ENCODE assay signal across 27 mouse cellular contexts in genomic region chr5:21506887-21507286, GRCm38 (mm10). TPM values are rescaled to one million over a fixed set of nuclear protein-coding genes. Genes with fewer than 3 reads are reported as not detected.
A peak's percentile ranks its signal among the peaks of the same experiment; 100 is the strongest.
DNase-seq lines count a peak whose midpoint lies in the region; ATAC-seq and TF ChIP-seq lines count a peak whose summit lies in the region.
"Had no signal": no experiment of that assay in that cellular context is flagged by ENCODE, and none has a peak within 500 bp of the region (broad histone marks: within the 10 kb centered on the region; RNA-seq: fewer than 3 reads in every experiment).

No protein-coding gene starts in this region.

- WGBS in limb, embryonic 13.5 days: 19% methylated on average over 1 of the region's 1 CpGs
- 28% methylated on average over 1 of the region's 1 CpGs for WGBS in limb, embryonic 10.5 days
- WGBS in embryonic facial prominence, embryonic 15.5 days: 43% methylated on average over 1 of the region's 1 CpGs
- 22% methylated on average over 1 of the region's 1 CpGs for WGBS in limb, embryonic 15.5 days
- 70% methylated on average over 1 of the region's 1 CpGs for WGBS in intestine, postnatal 0 days

- no peak for TF ChIP-seq CTCF in intestine, postnatal 0 days (IDR thresholded peaks at IDR 0.05; ENCODE audit: low read depth)

- H3K27ac ChIP-seq in limb, embryonic 13.5 days: no peak overlapping the region
- H3K27ac ChIP-seq in limb, embryonic 10.5 days: no peak overlapping the region
- peak overlapping the region; percentile 28; the same call in 1 of the 2 replicates for H3K27ac ChIP-seq in embryonic facial prominence, embryonic 15.5 days (replicated peaks)
- 0 out of 2 replicates have a peak overlapping the region, but pooled peaks have one; percentile 3 for H3K27ac ChIP-seq in limb, embryonic 15.5 days
- no peak overlapping the region for H3K27ac ChIP-seq in intestine, postnatal 0 days (ENCODE audit: low read depth, low read length)
- H3K27ac ChIP-seq: forebrain, embryonic 12.5 days; hindbrain, embryonic 10.5 days; hindbrain, embryonic 13.5 days; intestine, embryonic 15.5 days had no signal

- DNase-seq in limb, embryonic 10.5 days (ENCODE audit: low spot score): no peak
- DNase-seq in adipocyte (ENCODE audit: low spot score): peak; percentile 39
- DNase-seq in layer of hippocampus, adult 9-10 months (ENCODE audit: low spot score): no peak
- no peak for DNase-seq in neural tube, embryonic 10.5 days (ENCODE audit: extremely low spot score, low spot score)
- DNase-seq: adrenal gland, adult 8-10 months; adrenal gland, postnatal 25 days; cerebellum, adult 11-12 months; cerebellum, adult 8-10 months; cerebellum, postnatal 10 days; cerebellum, postnatal 36 days; embryo, embryonic 11 days; gastrocnemius, postnatal 10 days; gastrocnemius, postnatal 36 days; heart, postnatal 36 days had no signal

- H3K4me2 ChIP-seq in limb, embryonic 13.5 days (replicated peaks): no peak overlapping the region
- H3K4me2 ChIP-seq in embryonic facial prominence, embryonic 15.5 days (replicated peaks): no peak overlapping the region
- no peak overlapping the region for H3K4me2 ChIP-seq in limb, embryonic 15.5 days
- no peak overlapping the region for H3K4me2 ChIP-seq in intestine, postnatal 0 days (replicated peaks; ENCODE audit: low read depth)
- H3K4me2 ChIP-seq: forebrain, embryonic 12.5 days; heart, embryonic 11.5 days; hindbrain, embryonic 13.5 days; intestine, embryonic 15.5 days had no signal

- H3K4me3 ChIP-seq in limb, embryonic 13.5 days: no peak overlapping the region
- H3K4me3 ChIP-seq in limb, embryonic 10.5 days: no peak overlapping the region
- no peak overlapping the region for H3K4me3 ChIP-seq in embryonic facial prominence, embryonic 15.5 days (replicated peaks)
- no peak overlapping the region for H3K4me3 ChIP-seq in limb, embryonic 15.5 days
- no peak overlapping the region for H3K4me3 ChIP-seq in intestine, postnatal 0 days (ENCODE audit: low read depth, low read length)
- H3K4me3 ChIP-seq: erythroblast, embryonic 14.5 days; forebrain, embryonic 12.5 days; hindbrain, embryonic 10.5 days; hindbrain, embryonic 13.5 days; intestine, embryonic 15.5 days had no signal

- H3K4me1 ChIP-seq in limb, embryonic 13.5 days: peaks cover 8% of the 10 kb centered on the region
- peaks cover 4% of the 10 kb centered on the region; the same call in 1 of the 2 replicates for H3K4me1 ChIP-seq in limb, embryonic 10.5 days
- H3K4me1 ChIP-seq in embryonic facial prominence, embryonic 15.5 days: 0 out of 2 replicates have a peak, but pooled peaks cover 8% of the 10 kb centered on the region
- H3K4me1 ChIP-seq in limb, embryonic 15.5 days: peaks cover 11% of the 10 kb centered on the region; the same call in 1 of the 2 replicates
- no peaks in the 10 kb centered on the region for H3K4me1 ChIP-seq in intestine, postnatal 0 days (replicated peaks; ENCODE audit: control insufficient read depth, insufficient read depth, low read length)
- H3K4me1 ChIP-seq: forebrain, embryonic 12.5 days; hindbrain, embryonic 10.5 days; hindbrain, embryonic 13.5 days; intestine, embryonic 15.5 days had no signal

- no peaks in the 10 kb centered on the region for H3K9me3 ChIP-seq in limb, embryonic 13.5 days
- no peaks in the 10 kb centered on the region for H3K9me3 ChIP-seq in limb, embryonic 10.5 days (replicated peaks)
- H3K9me3 ChIP-seq in embryonic facial prominence, embryonic 15.5 days (replicated peaks): no peaks in the 10 kb centered on the region
- H3K9me3 ChIP-seq in limb, embryonic 15.5 days: no peaks in the 10 kb centered on the region
- no peaks in the 10 kb centered on the region for H3K9me3 ChIP-seq in intestine, postnatal 0 days (ENCODE audit: control insufficient read depth)
- H3K9me3 ChIP-seq: forebrain, embryonic 12.5 days; hindbrain, embryonic 10.5 days; hindbrain, embryonic 13.5 days; intestine, embryonic 15.5 days had no signal

- H3K36me3 ChIP-seq in limb, embryonic 13.5 days: no peaks in the 10 kb centered on the region
- H3K36me3 ChIP-seq in limb, embryonic 10.5 days: no peaks in the 10 kb centered on the region
- no peaks in the 10 kb centered on the region for H3K36me3 ChIP-seq in embryonic facial prominence, embryonic 15.5 days
- no peaks in the 10 kb centered on the region for H3K36me3 ChIP-seq in limb, embryonic 15.5 days
- H3K36me3 ChIP-seq in intestine, postnatal 0 days (ENCODE audit: control insufficient read depth, insufficient read depth): no peaks in the 10 kb centered on the region
- H3K36me3 ChIP-seq: forebrain, embryonic 12.5 days; hindbrain, embryonic 10.5 days; hindbrain, embryonic 13.5 days; intestine, embryonic 15.5 days had no signal

- no peak overlapping the region for H3K9ac ChIP-seq in limb, embryonic 13.5 days
- H3K9ac ChIP-seq in embryonic facial prominence, embryonic 15.5 days: no peak overlapping the region
- no peak overlapping the region for H3K9ac ChIP-seq in limb, embryonic 15.5 days
- H3K9ac ChIP-seq in intestine, postnatal 0 days (ENCODE audit: low read depth, low read length): no peak overlapping the region
- H3K9ac ChIP-seq: forebrain, embryonic 12.5 days; hindbrain, embryonic 13.5 days; intestine, embryonic 15.5 days had no signal

- ATAC-seq in limb, embryonic 13.5 days (ENCODE audit: low FRiP score, low read depth): 0 out of 2 replicates have a peak, but pooled peaks have one; percentile 33
- ATAC-seq in embryonic facial prominence, embryonic 15.5 days (ENCODE audit: insufficient number of reproducible peaks, low FRiP score, low TSS enrichment, low read depth): peak; percentile 61; the same call in 1 of the 2 replicates
- peak; percentile 20; the same call in 1 of the 2 replicates for ATAC-seq in limb, embryonic 15.5 days (ENCODE audit: insufficient number of reproducible peaks, low FRiP score, low TSS enrichment, low read depth)
- no peak for ATAC-seq in intestine, postnatal 0 days
- ATAC-seq: forebrain, embryonic 16.5 days; hindbrain, embryonic 16.5 days; intestine, embryonic 15.5 days had no signal

- no peaks in the 10 kb centered on the region for H3K27me3 ChIP-seq in limb, embryonic 13.5 days
- no peaks in the 10 kb centered on the region for H3K27me3 ChIP-seq in limb, embryonic 10.5 days (ENCODE audit: low read depth, poor library complexity, severe bottlenecking)
- H3K27me3 ChIP-seq in embryonic facial prominence, embryonic 15.5 days: no peaks in the 10 kb centered on the region
- H3K27me3 ChIP-seq in limb, embryonic 15.5 days: no peaks in the 10 kb centered on the region
- no peaks in the 10 kb centered on the region for H3K27me3 ChIP-seq in intestine, postnatal 0 days (replicated peaks; ENCODE audit: control insufficient read depth, insufficient read depth, low read length)
- H3K27me3 ChIP-seq: forebrain, embryonic 12.5 days; hindbrain, embryonic 13.5 days; intestine, embryonic 15.5 days had no signal

RNA-seq across cellular contexts. Expression of gene Lrrc17, which starts 36.5 kb away (rescaled TPM):
- polyA plus RNA-seq in limb, embryonic 13.5 days (2015; fragmentation: Nextera tagmentation; extraction: Ambion mirVana): 89.9 and 102 TPM in 2 replicates
- 8.7 and 19.3 TPM in 2 replicates for polyA plus RNA-seq in limb, embryonic 10.5 days (2016; fragmentation: Nextera tagmentation; extraction: Ambion mirVana)
- polyA plus RNA-seq in embryonic facial prominence, embryonic 15.5 days (2015; fragmentation: Nextera tagmentation; extraction: Ambion mirVana): 131 and 134 TPM in 2 replicates
- polyA plus RNA-seq in limb, embryonic 15.5 days (2015; fragmentation: Nextera tagmentation; extraction: Ambion mirVana): 106 and 121 TPM in 2 replicates
- 8.2 and 10.3 TPM in 2 replicates for polyA plus RNA-seq in intestine, postnatal 0 days (2015; fragmentation: Nextera tagmentation; extraction: Ambion mirVana)
- polyA plus RNA-seq: cortical plate, adult 2 months; erythroblast, embryonic 14.5 days had no signal

Comparison
In these comparisons a context has a peak if more than half of its experiments do, and no peak if none do; other contexts are left out.
1. H3K27ac ChIP-seq: peak in embryonic facial prominence, embryonic 15.5 days (single experiment) and limb, embryonic 15.5 days (single experiment); none in limb, embryonic 13.5 days (single experiment), limb, embryonic 10.5 days (single experiment) and intestine, postnatal 0 days (single experiment).